Comparison of ENCODE assay signal across 9 mouse cellular contexts in the genomic region with DNA sequence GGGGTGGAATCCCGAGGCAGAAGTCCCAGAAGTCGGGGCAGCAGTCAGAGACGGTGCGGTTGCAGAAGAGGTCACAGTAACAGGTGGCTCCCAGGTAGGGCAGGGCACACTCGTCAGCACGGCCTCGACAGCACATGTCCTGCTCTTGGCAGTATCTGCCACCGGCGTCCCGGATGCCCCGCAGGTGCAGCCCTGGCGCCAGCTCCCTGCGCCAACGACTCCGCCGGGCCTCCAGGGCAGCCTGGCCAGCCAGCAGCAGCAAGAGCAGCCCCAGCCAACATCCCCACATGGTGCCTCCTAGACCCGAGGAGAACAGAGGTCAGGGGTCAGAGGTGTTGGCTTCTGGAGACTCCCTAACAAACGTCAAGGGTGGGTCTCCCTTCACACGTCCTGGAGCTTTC. TPM values are rescaled to one million over a fixed set of nuclear protein-coding genes. Genes with fewer than 3 reads are reported as not detected.
A peak's percentile ranks its signal among the peaks of the same experiment; 100 is the strongest.
DNase-seq lines count a peak whose midpoint lies in the region; ATAC-seq and TF ChIP-seq lines count a peak whose summit lies in the region.
"Had no signal": no experiment of that assay in that cellular context is flagged by ENCODE, and none has a peak within 500 bp of the region (broad histone marks: within the 10 kb centered on the region; RNA-seq: fewer than 3 reads in every experiment).

No protein-coding gene starts in this region.

- 35% methylated on average over 19 of the region's 19 CpGs for WGBS in intestine, embryonic 16.5 days
- WGBS in liver, embryonic 16.5 days (ENCODE audit: insufficient replicate concordance), result 33% methylated on average over 19 of the region's 19 CpGs

- peak overlapping the region; percentile 17 for H3K4me3 ChIP-seq in left cerebral cortex, adult 2 months
- H3K4me3 ChIP-seq in intestine, embryonic 16.5 days (ENCODE audit: low read length), result peak overlapping the region; percentile 47
- H3K4me3 ChIP-seq in liver, embryonic 16.5 days (ENCODE audit: low read depth, low read length), result peak overlapping the region; percentile 63

- DNase-seq in left cerebral cortex, adult 2 months (ENCODE audit: extremely low spot score in 1 of 2, low spot score in 2 of 2), result no peak
- DNase-seq in left cerebral cortex, adult 8-10 months (ENCODE audit: low spot score in 2 of 2), result no peak
- peak; percentile 60 to 62 for DNase-seq in cerebellum, postnatal 14 days
- DNase-seq in gastrocnemius, postnatal 25 days, result no peak
- no peak for DNase-seq in adrenal gland, postnatal 14 days
- DNase-seq in left cerebral cortex, postnatal 4 days, result no peak

- H3K27me3 ChIP-seq in intestine, embryonic 16.5 days (replicated peaks; ENCODE audit: control insufficient read depth, insufficient read depth, low read length), result 0 out of 2 replicates have a peak, but pooled peaks cover 2% of the 10 kb centered on the region
- peaks cover 7% of the 10 kb centered on the region for H3K27me3 ChIP-seq in liver, embryonic 16.5 days (ENCODE audit: control insufficient read depth, insufficient read depth, low read depth, low read length)

- peaks cover 56% of the 10 kb centered on the region for H3K4me1 ChIP-seq in intestine, embryonic 16.5 days (ENCODE audit: control insufficient read depth, insufficient read depth, low read length)
- H3K4me1 ChIP-seq in liver, embryonic 16.5 days (ENCODE audit: control insufficient read depth, low read depth, low read length), result peaks cover 29% of the 10 kb centered on the region

- H3K36me3 ChIP-seq in intestine, embryonic 16.5 days (ENCODE audit: control insufficient read depth, insufficient read depth, low read length), result peaks cover 3% of the 10 kb centered on the region; the same call in 1 of the 2 replicates
- H3K36me3 ChIP-seq in liver, embryonic 16.5 days (ENCODE audit: control insufficient read depth, insufficient read depth), result no peaks in the 10 kb centered on the region; the same call in 1 of the 2 replicates
- H3K36me3 ChIP-seq: hindbrain, embryonic 15.5 days had no signal

- ATAC-seq in intestine, embryonic 16.5 days, result 0 out of 2 replicates have a peak, but pooled peaks have one; percentile 14
- ATAC-seq in liver, embryonic 16.5 days (ENCODE audit: low read depth), result peak; percentile 10; the same call in 1 of the 2 replicates

- H3K27ac ChIP-seq in left cerebral cortex, adult 2 months, result peak overlapping the region; percentile 5; the same call in 1 of the 2 replicates
- peak overlapping the region; percentile 78 for H3K27ac ChIP-seq in intestine, embryonic 16.5 days (ENCODE audit: low read length)
- peak overlapping the region; percentile 75 for H3K27ac ChIP-seq in liver, embryonic 16.5 days (ENCODE audit: low read length)
- H3K27ac ChIP-seq: hindbrain, embryonic 15.5 days had no signal

- H3K9me3 ChIP-seq in intestine, embryonic 16.5 days (ENCODE audit: control insufficient read depth, low read length), result no peaks in the 10 kb centered on the region
- H3K9me3 ChIP-seq in liver, embryonic 16.5 days (replicated peaks; ENCODE audit: control insufficient read depth, low read length), result no peaks in the 10 kb centered on the region
- H3K9me3 ChIP-seq: hindbrain, embryonic 15.5 days had no signal

- intact Hi-C loops in left cerebral cortex, adult 2 months (cut with DNase I), result no loop called here
- intact Hi-C loops in left cerebral cortex, postnatal 4 days (cut with DNase I), result no loop called here

- H3K9ac ChIP-seq in intestine, embryonic 16.5 days (ENCODE audit: low read depth, low read length), result peak overlapping the region; percentile 64
- peak overlapping the region; percentile 66 for H3K9ac ChIP-seq in liver, embryonic 16.5 days (ENCODE audit: low read depth, low read length)

- TF ChIP-seq CTCF in left cerebral cortex, adult 2 months (IDR thresholded peaks at IDR 0.05), result no peak

- H3K4me2 ChIP-seq in intestine, embryonic 16.5 days (ENCODE audit: low read depth, low read length), result peak overlapping the region; percentile 70
- H3K4me2 ChIP-seq in liver, embryonic 16.5 days (ENCODE audit: low read depth, low read length), result peak overlapping the region; percentile 75

RNA-seq across cellular contexts. Expression of a gene that starts 1.0 kb away (rescaled TPM):
- 10 to 100 TPM; 13.3 to 17.0 TPM for total RNA-seq in left cerebral cortex, adult 2 months (2021)
- total RNA-seq in left cerebral cortex, adult 8-10 months (2022), result 10 to 100 TPM in 1 of 4 experiments, 1 to 10 TPM in 3; 7.7 to 10.5 (median 9.0) TPM
- 78.3 and 80.3 TPM in 2 replicates for polyA plus RNA-seq in intestine, embryonic 16.5 days (2015; fragmentation: Nextera tagmentation; extraction: Ambion mirVana)
- 35.0 and 37.8 TPM in 2 replicates for polyA plus RNA-seq in liver, embryonic 16.5 days (2015; fragmentation: Nextera tagmentation; extraction: Ambion mirVana)
- 10 to 100 TPM; 23.7 to 31.5 TPM for total RNA-seq in gastrocnemius, postnatal 25 days (2021)
- total RNA-seq in adrenal gland, postnatal 14 days (2021), result 131 and 156 TPM in 2 replicates
- 1 to 10 TPM; 1.6 to 2.5 TPM for total RNA-seq in left cerebral cortex, postnatal 4 days (2021)

RNA-seq across cellular contexts. Expression of a gene that starts 34.8 kb away (rescaled TPM):
- 1 to 10 TPM; 1.7 to 2.1 TPM for total RNA-seq in left cerebral cortex, adult 2 months (2021)
- 1 to 10 TPM; 1.4 to 2.0 (median 1.9) TPM for total RNA-seq in left cerebral cortex, adult 8-10 months (2022)
- 0.22 and 0.34 TPM in 2 replicates for polyA plus RNA-seq in intestine, embryonic 16.5 days (2015; fragmentation: Nextera tagmentation; extraction: Ambion mirVana)
- polyA plus RNA-seq in liver, embryonic 16.5 days (2015; fragmentation: Nextera tagmentation; extraction: Ambion mirVana), result 0.06 TPM in 1 of 2 replicates, not detected in the other
- not detected for total RNA-seq in gastrocnemius, postnatal 25 days (2021)
- 0.48 and 0.90 TPM in 2 replicates for total RNA-seq in adrenal gland, postnatal 14 days (2021)
- 1 to 10 TPM; 1.9 to 3.6 TPM for total RNA-seq in left cerebral cortex, postnatal 4 days (2021)

RNA-seq across cellular contexts. Expression of a gene that starts 48.3 kb away (rescaled TPM):
- not detected for total RNA-seq in left cerebral cortex, adult 2 months (2021)
- total RNA-seq in left cerebral cortex, adult 8-10 months (2022), result not detected
- polyA plus RNA-seq in intestine, embryonic 16.5 days (2015; fragmentation: Nextera tagmentation; extraction: Ambion mirVana), result not detected in 2 replicates
- polyA plus RNA-seq in liver, embryonic 16.5 days (2015; fragmentation: Nextera tagmentation; extraction: Ambion mirVana), result not detected in 2 replicates
- total RNA-seq in gastrocnemius, postnatal 25 days (2021), result not detected
- not detected in 2 replicates for total RNA-seq in adrenal gland, postnatal 14 days (2021)
- total RNA-seq in left cerebral cortex, postnatal 4 days (2021), result not detected

Comparison
In these comparisons a context has a peak if more than half of its experiments do, and no peak if none do; other contexts are left out.
1. DNase-seq: peak in cerebellum, postnatal 14 days (2 of 2); none in left cerebral cortex, adult 2 months (0 of 2), left cerebral cortex, adult 8-10 months (0 of 2), gastrocnemius, postnatal 25 days (single experiment), adrenal gland, postnatal 14 days (single experiment) and left cerebral cortex, postnatal 4 days (single experiment).
2. H3K27ac ChIP-seq: peak in every context shown above with its lines; median percentile 78 in intestine, embryonic 16.5 days; 75 in liver, embryonic 16.5 days; 5 in left cerebral cortex, adult 2 months.
3. Peak in every context shown above with its lines, with median percentiles within 50 percentile points of each other: H3K4me3 ChIP-seq.